Mouse (Mus musculus) liver, adult 2 months (tissue): ENCODE data around the gene Gas2l1. TPM values are rescaled to one million over a fixed set of nuclear protein-coding genes. Genes with fewer than 3 reads are reported as not detected.

Source experiments
- DNase-seq: peaks from one replicate; pipeline ENCODE4 v3.0.0-alpha.2; 2011; ENCODE audit warnings: low read depth, low spot score; ENCODE audit errors: extremely low read depth
- H3K27ac ChIP-seq: fragments of 200-500 bp; replicated peaks from 2 replicates; pipeline ENCODE4 v1.5.1; 2012; ENCODE audit warnings: low read depth, mild to moderate bottlenecking, control low read depth, inconsistent platforms, low read length; ENCODE audit not compliant: insufficient read depth
- H3K27me3 ChIP-seq: fragments of 200-500 bp; 2 replicates; pipeline ENCODE4 v1.6.1; 2012; ENCODE audit warnings: mild to moderate bottlenecking, moderate library complexity, low read length, inconsistent platforms; ENCODE audit not compliant: control insufficient read depth, insufficient read depth
- H3K36me3 ChIP-seq: fragments of 200-500 bp; 2 replicates; pipeline ENCODE4 v1.6.1; 2012; ENCODE audit warnings: low read length, inconsistent platforms; ENCODE audit not compliant: control insufficient read depth, insufficient read depth
- H3K4me1 ChIP-seq: fragments of 200-500 bp; 2 replicates; pipeline ENCODE4 v1.6.1; 2011; ENCODE audit warnings: low read length; ENCODE audit not compliant: control insufficient read depth, insufficient read depth
- H3K4me3 ChIP-seq: fragments of 200-500 bp; 2 replicates; pipeline ENCODE4 v1.5.1; 2011; ENCODE audit warnings: low read depth, mild to moderate bottlenecking, control low read depth, low read length, moderate library complexity; ENCODE audit not compliant: insufficient read depth
- H3K79me2 ChIP-seq: fragments of 200-500 bp; 2 replicates; pipeline ENCODE4 v1.6.1; 2012; ENCODE audit warnings: inconsistent platforms, mild to moderate bottlenecking, low read length, moderate library complexity; ENCODE audit not compliant: control insufficient read depth, insufficient read depth
- H3K9ac ChIP-seq: fragments of 200-500 bp; 2 replicates; pipeline ENCODE4 v1.6.1; 2012; ENCODE audit warnings: low read depth, mild to moderate bottlenecking, control low read depth, inconsistent platforms, low read length
- CTCF ChIP-seq: fragments of 200-500 bp; IDR thresholded peaks from 2 replicates; pipeline ENCODE4 v1.5.1; 2011; ENCODE audit warnings: low read depth, low read length, control low read depth
- POLR2A ChIP-seq: fragments of 200-500 bp; IDR thresholded peaks from 2 replicates; pipeline ENCODE4 v1.6.1; 2011; ENCODE audit warnings: low read length, control low read depth; ENCODE audit not compliant: insufficient read depth; ENCODE audit errors: extremely low read depth
- WGBS: fragments of 180-500 bp; shearing (Covaris S2); methylation state at CpG from one replicate; pipeline ENCODE4 v1.1.7; 2018; 5-methylcytosine and 5-hydroxymethylcytosine counted together
- polyA plus RNA-seq: library from polyadenylated mRNA; depleted of rRNA; stranded (reverse); fragments of >200 nt; gene quantifications from 2 replicates; pipeline ENCODE4 v1.2.3, GENCODE M21; 2012
- total RNA-seq: library from RNA; depleted of rRNA; stranded (reverse); fragments of >200 nt; gene quantifications from 2 replicates; pipeline ENCODE4 v1.2.3, GENCODE M21; 2014

The Gas2l1 gene
- total and polyA plus RNA-seq, 2 experiments: 3.1 to 25.4 TPM

DNA sequence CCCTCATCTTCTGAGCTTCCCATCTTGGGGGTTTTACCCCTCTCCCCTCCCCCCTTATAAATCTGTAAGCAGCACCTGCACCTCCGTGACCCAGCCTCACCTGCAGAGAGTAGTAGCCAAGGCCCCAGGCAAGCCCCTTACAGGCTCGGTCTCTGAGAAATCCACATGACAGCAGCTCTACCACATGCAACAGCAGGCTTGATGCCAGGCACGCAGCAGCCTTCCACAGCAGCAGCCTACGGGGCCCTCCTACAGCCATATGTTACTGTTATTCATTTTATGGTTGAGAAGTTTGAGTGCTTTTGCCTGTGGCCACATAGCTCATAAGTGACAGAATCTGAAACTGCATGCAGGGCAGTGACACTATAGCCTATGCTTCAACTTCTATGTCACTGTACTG is 29.7 kb downstream of the Gas2l1 start:
- no peak overlapping the region for H3K9ac ChIP-seq
- H3K79me2 ChIP-seq: no peaks in the 10 kb centered on the region
- no peak overlapping the region for H3K4me3 ChIP-seq
- no peaks in the 10 kb centered on the region for H3K4me1 ChIP-seq
- WGBS: 96% methylated on average over 4 of the region's 4 CpGs
- H3K27ac ChIP-seq: no peak overlapping the region
- no peak for DNase-seq
- TF ChIP-seq CTCF (no peak), POLR2A (no peak)
- peaks cover 48% of the 10 kb centered on the region for H3K36me3 ChIP-seq
- H3K27me3 ChIP-seq: no peaks in the 10 kb centered on the region

DNA sequence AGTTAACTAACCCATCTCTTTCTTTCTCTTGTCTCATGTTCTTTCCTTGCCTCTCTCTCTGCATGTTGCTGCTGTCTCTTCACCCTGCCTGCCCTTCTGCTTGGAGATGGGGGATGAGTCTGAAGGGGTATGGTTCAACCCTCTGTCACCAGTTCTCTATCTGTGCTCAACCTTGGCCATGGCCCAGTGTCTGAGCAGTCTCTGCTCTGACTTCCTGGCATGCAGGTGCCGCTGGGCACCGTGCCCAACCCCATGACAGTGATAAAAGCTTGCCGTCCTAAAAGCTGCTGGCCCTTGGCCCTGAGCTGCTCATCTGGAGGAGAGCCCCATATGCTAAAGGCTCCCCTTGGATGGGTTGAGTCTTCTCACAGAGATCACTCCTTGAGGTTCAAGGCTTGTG is 32.0 kb downstream of the Gas2l1 start:
- no peak overlapping the region for H3K9ac ChIP-seq
- no peaks in the 10 kb centered on the region for H3K4me1 ChIP-seq
- WGBS: 12% methylated on average over 3 of the region's 3 CpGs
- TF ChIP-seq CTCF (no peak), POLR2A (no peak)
- no peaks in the 10 kb centered on the region for H3K27me3 ChIP-seq
- H3K27ac ChIP-seq: no peak overlapping the region
- no peak overlapping the region for H3K4me3 ChIP-seq
- H3K79me2 ChIP-seq: no peaks in the 10 kb centered on the region
- H3K36me3 ChIP-seq: peaks cover 50% of the 10 kb centered on the region
- peak; percentile 70 for DNase-seq

DNA sequence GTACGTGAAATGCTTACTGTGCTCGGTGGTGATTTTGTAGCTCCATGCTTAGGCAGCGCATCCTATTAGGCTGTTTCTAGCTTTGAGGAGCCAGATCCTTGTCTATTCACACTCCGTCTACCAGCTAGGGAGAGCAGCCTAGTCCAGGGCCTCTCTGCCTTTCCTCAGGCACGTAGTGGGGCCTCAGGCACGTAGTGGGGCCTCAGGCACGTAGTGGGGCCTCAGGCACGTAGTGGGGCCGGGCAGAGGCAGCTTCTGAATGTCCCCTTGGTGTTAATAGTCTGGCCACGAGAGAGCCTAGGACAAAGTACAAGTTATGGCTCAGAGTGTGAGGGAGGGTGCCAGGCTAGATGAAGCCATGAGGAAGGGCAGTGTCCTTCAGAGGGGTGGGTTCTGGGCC is 32.4 kb downstream of the Gas2l1 start:
- H3K36me3 ChIP-seq: peaks cover 50% of the 10 kb centered on the region
- no peaks in the 10 kb centered on the region for H3K4me1 ChIP-seq
- H3K27me3 ChIP-seq: no peaks in the 10 kb centered on the region
- H3K9ac ChIP-seq: no peak overlapping the region
- DNase-seq: no peak
- WGBS: 76% methylated on average over 10 of the region's 10 CpGs
- no peak overlapping the region for H3K27ac ChIP-seq
- no peak for TF ChIP-seq POLR2A
- TF ChIP-seq CTCF: no peak
- H3K79me2 ChIP-seq: no peaks in the 10 kb centered on the region
- H3K4me3 ChIP-seq: no peak overlapping the region

DNA sequence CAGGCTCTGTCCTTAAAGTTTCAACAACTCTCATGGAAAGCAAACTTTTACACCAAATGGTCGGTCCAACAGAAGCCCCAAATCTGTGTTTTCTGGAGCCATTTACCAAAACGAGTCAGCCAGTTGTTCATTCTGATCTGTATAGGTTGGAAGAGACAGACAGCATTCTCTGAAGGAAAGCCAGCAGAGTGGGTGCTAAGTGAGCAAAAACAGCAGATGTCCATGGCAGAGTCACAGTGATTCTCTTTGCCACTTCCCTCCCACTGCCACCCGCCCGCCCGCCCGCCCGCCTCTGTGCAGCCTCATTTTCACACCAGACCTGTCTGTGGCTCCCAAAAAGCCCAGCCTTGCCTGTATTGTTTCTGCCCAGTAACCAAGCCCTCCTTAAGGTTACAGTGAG is 36.9 kb downstream of the Gas2l1 start:
- Histone ChIP-seq H3K27ac (no peak overlapping the region), H3K27me3 (no peaks in the 10 kb centered on the region), H3K79me2 (no peaks in the 10 kb centered on the region), H3K9ac (no peak overlapping the region), H3K36me3 (peaks cover 55% of the 10 kb centered on the region), H3K4me3 (no peak overlapping the region), H3K4me1 (no peaks in the 10 kb centered on the region)
- TF ChIP-seq POLR2A: no peak
- no peak for TF ChIP-seq CTCF
- no peak for DNase-seq
- WGBS: 96% methylated on average over 7 of the region's 7 CpGs

DNA sequence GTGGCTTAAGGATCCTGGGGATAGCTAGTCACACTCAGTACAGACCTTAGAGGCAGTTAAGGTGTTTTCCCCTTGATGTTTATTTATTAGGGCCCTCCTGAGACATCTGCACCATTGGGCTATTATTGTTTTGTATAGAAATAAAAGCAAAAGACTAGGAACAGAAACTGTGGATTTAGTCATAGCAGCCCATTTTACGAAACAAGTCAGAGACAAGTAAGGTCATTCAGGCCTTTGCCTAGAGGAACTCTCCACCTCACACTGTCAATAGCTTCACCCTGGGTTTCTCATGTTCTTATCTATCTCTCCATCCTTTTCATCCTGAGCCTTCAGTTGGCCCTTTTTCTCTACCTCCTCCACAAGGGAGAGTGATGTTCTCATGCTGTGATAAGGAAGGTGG is 40.0 kb downstream of the Gas2l1 start:
- no peaks in the 10 kb centered on the region for H3K27me3 ChIP-seq
- H3K9ac ChIP-seq: no peak overlapping the region
- H3K4me3 ChIP-seq: no peak overlapping the region
- H3K79me2 ChIP-seq: no peaks in the 10 kb centered on the region
- TF ChIP-seq CTCF: no peak
- 97% methylated on average over 1 of the region's 1 CpGs for WGBS
- peaks cover 57% of the 10 kb centered on the region for H3K36me3 ChIP-seq
- H3K4me1 ChIP-seq: no peaks in the 10 kb centered on the region
- H3K27ac ChIP-seq: no peak overlapping the region
- no peak for DNase-seq

DNA sequence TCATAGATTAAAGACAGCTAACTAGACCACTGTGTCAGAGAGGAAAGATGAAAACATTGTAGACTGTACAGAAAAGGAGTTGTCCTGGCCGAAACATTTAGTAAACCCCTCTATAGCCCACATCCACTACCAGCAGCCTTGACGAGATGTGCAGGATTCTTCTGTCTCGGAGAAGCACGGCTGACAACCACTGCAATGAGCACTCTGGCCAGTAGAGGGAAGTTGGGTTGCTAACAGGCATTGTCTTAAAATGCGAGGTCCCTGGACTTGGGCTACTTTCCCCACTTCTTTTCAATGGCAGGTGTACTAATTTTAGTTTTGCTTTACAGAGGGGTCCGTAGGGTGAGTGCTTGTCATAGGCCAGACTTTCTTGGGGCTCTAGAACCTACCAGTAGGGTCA is 47.6 kb downstream of the Gas2l1 start:
- DNase-seq: no peak
- peaks cover 61% of the 10 kb centered on the region for H3K36me3 ChIP-seq
- no peak overlapping the region for H3K4me3 ChIP-seq
- 80% methylated on average over 6 of the region's 6 CpGs for WGBS
- no peak overlapping the region for H3K27ac ChIP-seq
- TF ChIP-seq CTCF: peak; percentile 20; the same call in 1 of the 2 replicates
- no peak for TF ChIP-seq POLR2A
- H3K79me2 ChIP-seq: no peaks in the 10 kb centered on the region
- no peak overlapping the region for H3K9ac ChIP-seq
- H3K4me1 ChIP-seq: no peaks in the 10 kb centered on the region
- H3K27me3 ChIP-seq: no peaks in the 10 kb centered on the region
